Mouse (Mus musculus): ENCODE results near the gene Cfap58.

Cfap58 gene

GRCm38 (mm10) chr19:47937443-47938406 is at the start of gene Cfap58:
Gene Cfap58, plus strand, starts transcription at chr19:47937675.
- in situ Hi-C loops (cut with MboI) = no loop called here

GRCm38 (mm10) chr19:47888037-47888436 is 49.4 kb upstream of the Cfap58 start:
- in situ Hi-C loops (cut with MboI) = no loop called here

GRCm38 (mm10) chr19:47890489-47891130 is 46.9 kb upstream of the Cfap58 start:
- in situ Hi-C loops (cut with MboI) = no loop called here

- in situ Hi-C loops (cut with MboI) = no loop called here
These were observed 45.7 kb upstream of the Cfap58 start for GRCm38 (mm10) chr19:47891562-47892312.

- in situ Hi-C loops (cut with MboI) = no loop called here
These were observed 44.4 kb upstream of the Cfap58 start for GRCm38 (mm10) chr19:47893092-47893491.

- in situ Hi-C loops (cut with MboI) = no loop called here
These were observed 38.9 kb upstream of the Cfap58 start for GRCm38 (mm10) chr19:47898472-47899079.

- in situ Hi-C loops (cut with MboI) = no loop called here
These were observed 37.5 kb upstream of the Cfap58 start for GRCm38 (mm10) chr19:47900012-47900411.

GRCm38 (mm10) chr19:47900558-47900957 is 36.9 kb upstream of the Cfap58 start:
- in situ Hi-C loops (cut with MboI) = no loop called here

GRCm38 (mm10) chr19:47902316-47903201 is 34.9 kb upstream of the Cfap58 start:
- in situ Hi-C loops (cut with MboI) = no loop called here

- in situ Hi-C loops (cut with MboI) = no loop called here
These were observed 33.8 kb upstream of the Cfap58 start for GRCm38 (mm10) chr19:47903679-47904078.

- in situ Hi-C loops (cut with MboI) = no loop called here
These were observed 32.4 kb upstream of the Cfap58 start for GRCm38 (mm10) chr19:47905081-47905480.

- in situ Hi-C loops (cut with MboI) = no loop called here
These were observed 31.9 kb upstream of the Cfap58 start for GRCm38 (mm10) chr19:47905603-47906002.

- in situ Hi-C loops (cut with MboI) = no loop called here
These were observed 29.9 kb upstream of the Cfap58 start for GRCm38 (mm10) chr19:47907596-47907995.

- in situ Hi-C loops (cut with MboI) = no loop called here
These were observed 28.5 kb upstream of the Cfap58 start for GRCm38 (mm10) chr19:47908961-47909371.

GRCm38 (mm10) chr19:47909387-47910116 is 27.9 kb upstream of the Cfap58 start:
- in situ Hi-C loops (cut with MboI) = no loop called here

- in situ Hi-C loops (cut with MboI) = no loop called here
These were observed 27.3 kb upstream of the Cfap58 start for GRCm38 (mm10) chr19:47910117-47910618.

- in situ Hi-C loops (cut with MboI) = no loop called here
These were observed 26.7 kb upstream of the Cfap58 start for GRCm38 (mm10) chr19:47910751-47911150.

GRCm38 (mm10) chr19:47913344-47913743 is 24.1 kb upstream of the Cfap58 start:
- in situ Hi-C loops (cut with MboI) = no loop called here

- in situ Hi-C loops (cut with MboI) = no loop called here
These were observed 23.3 kb upstream of the Cfap58 start for GRCm38 (mm10) chr19:47914191-47914590.

- in situ Hi-C loops (cut with MboI) = no loop called here
These were observed 22.2 kb upstream of the Cfap58 start for GRCm38 (mm10) chr19:47915251-47915650.

Measured in mature B cell (primary cell).